Mouse (Mus musculus): ENCODE data around the gene Prpf19. TPM values are rescaled to one million over a fixed set of nuclear protein-coding genes. Genes with fewer than 3 reads are reported as not detected.

The Prpf19 gene
- 109 TPM for total RNA-seq (2023)

DNA sequence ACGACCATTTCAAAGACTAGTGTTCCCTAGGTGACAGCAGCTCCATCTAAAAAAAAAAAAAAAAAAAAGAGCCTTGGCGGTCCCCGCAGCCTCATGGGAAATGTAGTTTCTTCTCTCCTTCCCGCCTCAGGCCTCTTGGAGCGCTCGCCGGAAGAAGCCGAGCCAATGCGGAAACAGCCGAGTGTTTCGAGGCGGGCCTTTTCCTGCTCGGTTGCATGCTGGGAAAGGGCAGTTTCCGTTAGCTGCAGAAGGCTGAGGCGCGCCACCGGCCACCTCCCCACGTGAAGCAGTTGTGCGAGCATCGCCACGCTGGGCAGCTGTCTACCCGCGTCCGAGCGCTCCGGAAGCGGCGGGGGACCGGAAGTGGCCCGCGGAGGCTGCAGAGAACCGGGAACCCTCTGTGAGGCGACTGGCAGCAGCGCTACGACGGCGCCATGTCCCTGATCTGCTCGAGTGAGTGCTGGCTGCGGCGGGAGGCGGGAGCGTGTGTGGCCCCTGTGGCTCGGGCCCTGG is at the start of gene Prpf19:
TSS of gene Prpf19 (plus strand) at position 216 of the 513 bp plus-strand sequence.

DNA sequence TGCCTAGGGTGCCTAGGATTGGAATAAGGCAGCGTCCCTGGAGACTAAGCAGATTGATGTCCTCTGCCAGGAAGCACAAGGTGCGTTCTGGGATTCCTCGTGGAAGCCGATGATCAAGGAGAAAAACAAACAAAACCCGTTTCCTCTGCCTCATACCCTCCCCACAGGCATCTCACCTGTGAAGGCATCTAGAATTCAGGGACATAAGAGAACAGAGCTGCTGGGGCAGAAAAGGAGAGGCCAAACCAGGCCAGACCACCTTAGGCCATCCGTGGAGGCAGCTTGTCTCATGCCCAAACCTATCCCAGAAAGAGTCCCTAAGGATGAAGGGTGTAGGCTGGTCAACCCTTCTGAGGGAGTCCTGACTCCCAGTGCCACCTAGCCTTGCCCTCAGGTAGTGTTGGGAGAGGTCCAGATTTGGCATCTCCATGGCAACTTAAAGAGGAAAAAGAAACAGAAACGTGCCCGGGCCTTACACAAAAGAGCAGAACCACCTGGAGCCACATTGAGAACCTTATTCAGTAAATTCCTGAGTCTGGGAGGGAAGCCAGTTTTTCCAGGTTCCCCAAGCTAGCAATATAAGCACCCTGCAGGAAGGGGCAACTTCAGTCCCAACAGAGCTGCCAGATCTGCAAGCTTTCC is 25.0 kb upstream of the Prpf19 start, which contains the start of gene Tmem132a:
TSS of gene Tmem132a (minus strand) at position 55 of the 642 bp plus-strand sequence.

DNA sequence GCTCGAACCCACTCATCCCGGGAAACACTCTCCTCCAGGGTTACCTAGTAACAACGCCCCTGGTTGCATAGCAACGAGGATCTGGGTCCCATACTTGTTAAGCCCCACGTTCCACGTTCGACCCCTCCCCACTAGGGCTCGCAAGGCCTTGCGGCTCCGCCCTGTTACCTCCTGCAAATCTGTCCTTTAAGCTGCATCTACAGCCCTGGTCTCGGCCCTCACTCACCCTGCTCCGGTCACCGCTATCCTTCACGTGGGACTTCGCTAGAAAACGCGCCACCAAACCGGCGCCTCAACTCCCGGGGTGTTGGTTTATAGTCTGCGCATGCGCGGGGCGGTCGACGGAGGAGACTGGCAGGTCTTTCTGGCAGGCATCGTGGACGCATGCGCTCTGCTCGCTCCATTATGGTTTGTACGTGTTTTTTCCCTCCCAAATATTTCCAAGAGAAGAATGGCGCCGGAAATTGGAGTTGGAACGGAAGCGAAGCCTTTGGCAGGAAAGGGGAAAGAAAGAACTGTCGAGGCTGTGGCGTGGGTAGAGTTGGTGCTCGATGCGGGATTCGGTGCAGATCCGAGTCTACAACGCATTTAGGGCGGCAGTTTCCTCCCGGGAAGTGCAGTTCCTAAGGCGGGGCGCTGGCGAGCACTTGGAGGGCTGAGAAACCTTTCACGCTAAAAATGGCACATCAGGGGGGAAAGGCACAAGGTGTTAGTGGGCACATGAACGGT is 13.4 kb upstream of the Prpf19 start, which contains the start of gene Tmem109:
TSS of gene Tmem109 (minus strand) at position 576 of the 729 bp plus-strand sequence.

DNA sequence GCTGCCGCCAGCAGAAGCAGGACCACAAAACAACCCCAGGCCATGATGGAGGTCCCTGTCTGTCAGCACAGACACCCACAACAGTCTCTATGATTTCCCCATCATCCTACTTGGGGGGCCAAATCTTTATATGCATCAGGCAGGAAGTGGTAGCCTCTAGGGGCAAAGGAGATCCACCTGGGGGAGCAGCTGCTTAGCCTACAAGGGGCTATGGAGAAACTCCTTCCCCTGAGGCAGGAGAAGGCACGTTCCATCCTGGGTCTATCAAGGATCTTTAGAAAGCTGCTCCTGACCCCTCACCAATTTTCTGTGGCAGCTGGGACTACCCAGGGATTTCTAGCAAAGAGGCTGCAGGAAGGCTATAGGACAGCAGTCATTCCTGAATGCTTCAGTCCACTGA is 25.5 kb downstream of the Prpf19 start, which contains the start of gene Zp1:
TSS of gene Zp1 (minus strand) at position 101 of the 400 bp plus-strand sequence.

DNA sequence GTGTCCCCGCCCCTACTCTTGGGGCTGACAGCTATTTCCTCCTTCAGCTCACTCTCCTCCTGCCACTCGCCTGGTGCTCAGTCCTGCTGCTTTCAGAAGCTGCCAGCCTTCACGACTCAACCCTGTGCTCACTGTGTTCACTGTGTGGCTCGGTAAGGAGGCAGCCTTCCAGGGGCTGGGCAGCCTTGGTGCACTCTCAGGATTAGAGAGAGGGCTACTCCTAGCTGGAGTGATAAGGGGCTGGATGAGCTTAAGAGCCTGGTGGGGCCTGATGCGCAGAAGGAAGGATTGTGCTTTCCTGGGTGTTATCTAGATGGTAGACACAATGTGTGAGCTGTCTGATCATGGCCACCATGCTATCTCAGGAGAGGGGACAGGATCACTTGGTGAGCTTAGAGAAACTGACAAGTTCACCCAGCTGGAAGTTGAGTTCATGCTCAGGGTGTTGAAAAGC is 42.1 kb downstream of the Prpf19 start, which contains the start of gene Ptgdr2:
TSS of gene Ptgdr2 (plus strand) at position 51 of the 454 bp plus-strand sequence.

DNA sequence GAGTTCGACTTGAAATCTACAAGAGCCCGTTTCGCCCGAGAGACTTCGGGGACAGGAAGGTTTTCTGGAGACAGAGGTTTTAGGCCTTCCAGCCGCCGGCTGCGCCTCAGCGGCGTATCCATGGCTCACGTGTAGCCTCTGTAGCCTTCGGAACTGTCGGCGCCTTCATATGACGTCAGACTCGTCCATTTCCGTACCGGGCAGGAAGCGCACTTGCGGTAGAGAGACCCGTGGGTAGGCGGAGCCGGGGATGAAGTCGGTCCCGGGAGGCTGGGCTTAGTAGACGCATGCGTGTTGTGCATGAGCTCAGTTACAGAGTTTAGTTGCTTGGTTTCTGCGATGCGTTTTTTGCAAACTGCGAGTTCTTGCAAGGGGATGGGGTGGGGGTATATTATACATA is 54.1 kb downstream of the Prpf19 start, which contains the start of gene Ccdc86:
TSS of gene Ccdc86 (minus strand) at position 155 of the 400 bp plus-strand sequence.

Other genes starting within 250 kb of the Prpf19 start
- not detected for gene Pga5, start 217.2 kb upstream of the Prpf19 start, total RNA-seq (2023)
- 24.4 TPM for gene Vps37c, start 206.5 kb upstream of the Prpf19 start, total RNA-seq (2023)
- 341 TPM for gene Cd5, start 156.2 kb upstream of the Prpf19 start, total RNA-seq (2023)
- gene Cd6, start 65.2 kb upstream of the Prpf19 start, total RNA-seq (2023) = 291 TPM
- 2.1 TPM for gene Slc15a3, start 55.5 kb upstream of the Prpf19 start, total RNA-seq (2023)
- 0.44 TPM for gene Tmem132a, start 25.3 kb upstream of the Prpf19 start, total RNA-seq (2023)
- 27.3 TPM for gene Tmem109, start 13.2 kb upstream of the Prpf19 start, total RNA-seq (2023)
- not detected for gene Zp1, start 25.4 kb downstream of the Prpf19 start, total RNA-seq (2023)
- not detected for gene Ptgdr2, start 41.9 kb downstream of the Prpf19 start, total RNA-seq (2023)
- gene Ccdc86, start 54.0 kb downstream of the Prpf19 start, total RNA-seq (2023) = 25.2 TPM
- gene Ms4a10, start 79.4 kb downstream of the Prpf19 start, total RNA-seq (2023) = not detected
- not detected for gene Ms4a15, start 98.0 kb downstream of the Prpf19 start, total RNA-seq (2023)
- not detected for gene Ms4a18, start 122.8 kb downstream of the Prpf19 start, total RNA-seq (2023)
- 1.5 TPM for gene Ms4a8a, start 185.9 kb downstream of the Prpf19 start, total RNA-seq (2023)
- not detected for gene 1700017D01Rik, start 235.6 kb downstream of the Prpf19 start, total RNA-seq (2023)